Mouse (Mus musculus) brain, embryonic 14.5 days (tissue): Measurements from ENCODE around the gene Ddx49. TPM values are rescaled to one million over a fixed set of nuclear protein-coding genes. Genes with fewer than 3 reads are reported as not detected.

Source experiments
- DNase-seq: peaks from one replicate; pipeline ENCODE4 v3.0.0-alpha.2; 2011; ENCODE audit warnings: low read depth
- CTCF ChIP-seq: fragments of 200-500 bp; IDR thresholded peaks from 2 replicates; pipeline ENCODE4 v1.5.1; 2012; ENCODE audit warnings: inconsistent platforms, mild to moderate bottlenecking, moderate library complexity, borderline replicate concordance; ENCODE audit not compliant: insufficient read depth, insufficient read length; ENCODE audit errors: extremely low read depth
- POLR2A ChIP-seq: fragments of 200-500 bp; IDR thresholded peaks from 2 replicates; pipeline ENCODE4 v1.6.1; 2012; ENCODE audit warnings: mild to moderate bottlenecking, inconsistent platforms, borderline replicate concordance; ENCODE audit not compliant: poor library complexity, insufficient read depth, insufficient read length, severe bottlenecking; ENCODE audit errors: extremely low read depth
- polyA plus RNA-seq: library from polyadenylated mRNA; depleted of rRNA; stranded (reverse); fragments of >200 nt; gene quantifications from 2 replicates; pipeline ENCODE4 v1.2.3, GENCODE M21; 2012; rRNA removed

The Ddx49 gene
- polyA plus RNA-seq, 1 experiment = 61.3 TPM

GRCm38 (mm10) chr8:70278175-70278574 lies 24.1 kb downstream of the Ddx49 start:
- TF ChIP-seq POLR2A = no peak
- TF ChIP-seq CTCF = no peak
- DNase-seq = no peak

GRCm38 (mm10) chr8:70276476-70276875 lies 25.8 kb downstream of the Ddx49 start:
- TF ChIP-seq POLR2A (no peak), CTCF (no peak)
- DNase-seq = no peak

- no peak for DNase-seq
- TF ChIP-seq CTCF = no peak
- no peak for TF ChIP-seq POLR2A
These were observed 27.9 kb downstream of the Ddx49 start for GRCm38 (mm10) chr8:70274350-70274749.

DNA sequence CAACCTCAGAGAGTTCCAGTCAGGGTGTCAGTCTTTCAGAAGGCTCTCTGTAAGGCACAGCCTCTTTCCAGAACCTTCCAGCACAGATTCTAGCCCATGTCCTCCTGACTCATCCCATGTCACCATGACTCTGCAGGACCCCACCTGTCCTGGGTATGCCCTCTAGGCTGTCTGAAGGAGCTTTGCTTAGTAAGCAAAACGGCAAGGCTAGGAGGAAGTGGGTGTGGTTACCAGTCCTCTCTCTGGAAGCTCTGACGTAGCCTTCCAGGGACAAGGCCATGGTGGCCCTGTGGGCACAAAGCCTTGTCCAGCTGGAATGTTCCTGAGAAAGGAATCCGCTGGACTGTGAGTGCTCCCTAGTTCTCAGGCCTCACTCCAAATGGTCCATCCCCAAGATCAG lies 29.3 kb downstream of the Ddx49 start:
- DNase-seq = no peak
- TF ChIP-seq POLR2A = no peak
- no peak for TF ChIP-seq CTCF

GRCm38 (mm10) chr8:70268799-70269565 lies 33.3 kb downstream of the Ddx49 start:
- no peak for DNase-seq
- no peak for TF ChIP-seq POLR2A
- peak; percentile 59; the same call in 1 of the 2 replicates for TF ChIP-seq CTCF

- no peak for TF ChIP-seq POLR2A
- no peak for TF ChIP-seq CTCF
- DNase-seq = no peak
These were observed 34.0 kb downstream of the Ddx49 start for GRCm38 (mm10) chr8:70268311-70268710.

DNA sequence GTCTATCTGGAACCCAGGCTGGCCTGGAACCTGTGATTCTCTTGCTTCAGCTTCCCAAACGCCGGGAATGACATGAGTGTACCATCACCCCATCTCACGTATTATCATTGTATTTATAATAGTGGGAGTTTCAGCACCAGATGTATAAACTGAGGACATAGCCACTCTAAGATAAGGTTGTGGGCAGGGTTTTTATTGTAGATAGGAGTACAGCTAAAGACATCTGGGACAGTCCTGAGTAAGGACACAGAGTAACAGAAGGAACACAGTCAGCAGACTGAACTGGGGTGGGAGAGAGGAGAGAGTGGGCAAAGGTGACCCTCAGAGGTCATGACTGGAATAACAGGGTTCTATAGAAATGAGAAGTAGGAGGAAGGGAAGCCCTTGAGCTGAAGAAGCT lies 34.6 kb downstream of the Ddx49 start:
- DNase-seq = no peak
- no peak for TF ChIP-seq POLR2A

GRCm38 (mm10) chr8:70259043-70259442 lies 43.2 kb downstream of the Ddx49 start:
- TF ChIP-seq POLR2A (no peak), CTCF (no peak)
- DNase-seq = no peak

DNA sequence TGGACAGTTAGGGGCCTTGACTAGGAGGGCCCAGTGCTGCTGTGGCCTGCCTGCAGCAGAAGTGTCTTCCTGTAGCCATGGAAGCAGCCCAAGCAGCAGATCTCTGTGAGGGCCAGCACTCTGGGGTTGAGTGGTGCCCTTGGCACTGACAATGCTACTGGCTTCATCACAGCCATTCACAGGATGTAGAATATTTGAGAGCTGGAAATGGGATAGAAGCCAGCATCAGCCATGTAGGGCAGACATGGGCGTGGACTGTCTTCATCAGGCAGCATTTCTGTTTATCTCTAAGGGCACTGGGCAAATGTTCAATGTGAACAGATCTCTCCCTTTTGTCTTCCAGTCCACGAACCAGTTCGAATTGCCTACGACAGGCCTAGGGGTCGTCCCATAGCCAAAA lies 43.7 kb downstream of the Ddx49 start:
- TF ChIP-seq CTCF (no peak), POLR2A (no peak)
- DNase-seq = no peak

DNA sequence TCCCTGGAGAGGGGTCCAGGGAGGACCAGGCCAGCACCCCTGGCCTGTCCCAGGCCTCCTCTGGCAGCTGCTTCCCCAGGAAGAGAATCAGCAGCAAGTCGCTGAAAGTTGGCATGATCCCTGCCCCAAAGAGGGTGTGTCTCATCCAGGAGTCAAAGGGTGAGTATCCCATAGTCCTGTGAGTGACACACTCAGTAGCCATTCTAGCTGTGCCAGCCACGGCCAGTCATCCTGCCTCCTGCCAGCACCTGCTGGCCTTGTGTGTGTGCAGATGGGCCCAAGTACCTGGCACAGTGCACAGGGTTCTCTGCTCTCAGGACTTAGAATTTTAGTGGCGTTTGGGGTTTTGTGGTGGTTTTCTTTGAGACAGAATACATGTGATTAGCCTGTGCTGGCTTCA lies 44.8 kb downstream of the Ddx49 start:
- TF ChIP-seq CTCF = no peak
- TF ChIP-seq POLR2A = no peak
- no peak for DNase-seq

DNA sequence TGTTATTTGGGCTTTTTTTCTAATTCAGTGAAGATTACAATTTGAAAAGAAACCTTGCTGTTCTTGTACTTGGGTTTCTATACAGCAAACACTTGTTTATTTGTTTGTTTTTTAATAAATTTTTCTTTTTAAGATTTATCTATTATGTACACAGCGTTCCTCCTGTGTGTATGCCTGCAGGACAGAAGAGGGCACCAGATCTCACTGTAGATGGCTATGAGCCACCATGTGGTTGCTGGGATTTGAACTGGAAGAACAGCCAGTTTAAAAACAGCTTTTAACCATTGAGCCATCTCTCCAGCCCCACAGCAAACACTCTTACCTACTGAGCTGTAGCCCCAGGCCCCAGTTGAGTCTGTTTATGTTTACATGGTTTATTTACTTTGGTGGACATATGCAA lies 47.7 kb downstream of the Ddx49 start:
- TF ChIP-seq CTCF (peak; percentile 16; the same call in 1 of the 2 replicates), POLR2A (no peak)
- DNase-seq = no peak

GRCm38 (mm10) chr8:70247841-70248240 lies 54.4 kb downstream of the Ddx49 start:
- TF ChIP-seq CTCF = no peak
- TF ChIP-seq POLR2A = no peak
- peak; percentile 44 for DNase-seq

GRCm38 (mm10) chr8:70246622-70247021 lies 55.7 kb downstream of the Ddx49 start:
- DNase-seq = no peak
- TF ChIP-seq POLR2A = no peak
- TF ChIP-seq CTCF = no peak

Other genes starting within 250 kb of the Ddx49 start
- 8.1 and 10.4 TPM in 2 replicates for gene Tm6sf2, start 229.6 kb downstream of the Ddx49 start, polyA plus RNA-seq
- gene Hapln4, start 219.0 kb downstream of the Ddx49 start, polyA plus RNA-seq = 0.26 and 0.74 TPM in 2 replicates
- gene Ncan, start 181.6 kb downstream of the Ddx49 start, polyA plus RNA-seq = 69.8 and 144 TPM in 2 replicates
- 17.5 and 24.0 TPM in 2 replicates for gene Nr2c2ap, start 171.2 kb downstream of the Ddx49 start, polyA plus RNA-seq
- 19.1 and 20.0 TPM in 2 replicates for gene Rfxank, start 163.3 kb downstream of the Ddx49 start, polyA plus RNA-seq
- 93.3 and 126 TPM in 2 replicates for gene Borcs8, start 163.0 kb downstream of the Ddx49 start, polyA plus RNA-seq
- 0.22 and 0.33 TPM in 2 replicates for gene Mef2b, start 162.8 kb downstream of the Ddx49 start, polyA plus RNA-seq
- 95.9 and 171 TPM in 2 replicates for gene Tmem161a, start 130.1 kb downstream of the Ddx49 start, polyA plus RNA-seq
- 26.2 and 26.8 TPM in 2 replicates for gene Slc25a42, start 90.2 kb downstream of the Ddx49 start, polyA plus RNA-seq
- 149 and 191 TPM in 2 replicates for gene Sugp2, start 68.3 kb downstream of the Ddx49 start, polyA plus RNA-seq
- gene Armc6, start 68.0 kb downstream of the Ddx49 start, polyA plus RNA-seq = 96.9 and 115 TPM in 2 replicates
- gene Homer3, start 19.7 kb downstream of the Ddx49 start, polyA plus RNA-seq = 68.5 and 80.2 TPM in 2 replicates
- gene Cope, start within 50 bp of the Ddx49 start, polyA plus RNA-seq = 263 and 350 TPM in 2 replicates
- 34.1 and 45.1 TPM in 2 replicates for gene Cers1, start 13.3 kb upstream of the Ddx49 start, polyA plus RNA-seq
- gene Gdf1, start 27.3 kb upstream of the Ddx49 start, polyA plus RNA-seq = 10.2 and 12.5 TPM in 2 replicates
- 20.5 and 40.3 TPM in 2 replicates for gene Upf1, start 50.8 kb upstream of the Ddx49 start, polyA plus RNA-seq
- gene Comp, start 71.1 kb upstream of the Ddx49 start, polyA plus RNA-seq = 0.12 and 0.64 TPM in 2 replicates
- 49.7 and 77.0 TPM in 2 replicates for gene Crtc1, start 137.1 kb upstream of the Ddx49 start, polyA plus RNA-seq
- 46.7 and 50.6 TPM in 2 replicates for gene Klhl26, start 174.5 kb upstream of the Ddx49 start, polyA plus RNA-seq
- gene Tmem59l, start 184.9 kb upstream of the Ddx49 start, polyA plus RNA-seq = 64.8 and 68.6 TPM in 2 replicates
- gene Crlf1, start 190.7 kb upstream of the Ddx49 start, polyA plus RNA-seq = 1.4 and 2.5 TPM in 2 replicates
- 175 and 234 TPM in 2 replicates for gene Rex1bd, start 204.3 kb upstream of the Ddx49 start, polyA plus RNA-seq
- gene Uba52, start 208.3 kb upstream of the Ddx49 start, polyA plus RNA-seq = 1,073 and 1,241 TPM in 2 replicates
- gene Fkbp8, start 225.2 kb upstream of the Ddx49 start, polyA plus RNA-seq = 485 and 597 TPM in 2 replicates
- 44.5 and 52.0 TPM in 2 replicates for gene Kxd1, start 225.5 kb upstream of the Ddx49 start, polyA plus RNA-seq
- 26.6 and 27.0 TPM in 2 replicates for gene Ell, start 237.0 kb upstream of the Ddx49 start, polyA plus RNA-seq